Mouse (Mus musculus) gastrocnemius, adult 2 months (tissue): Measurements from ENCODE around the gene Tmem88. TPM values are rescaled to one million over a fixed set of nuclear protein-coding genes. Genes with fewer than 3 reads are reported as not detected.

Experiments used
- DNase-seq: peaks from one replicate; pipeline ENCODE4 v3.0.0; 2022
- H3K27ac ChIP-seq: fragments of 200-600 bp; 2 replicates; pipeline ENCODE4 v1.8.1; 2022; ENCODE audit warnings: mild to moderate bottlenecking
- H3K4me3 ChIP-seq: fragments of 200-600 bp; 2 replicates; pipeline ENCODE4 v1.8.1; 2022; ENCODE audit warnings: mild to moderate bottlenecking, moderate library complexity
- CTCF ChIP-seq: fragments of 200-600 bp; IDR thresholded peaks from 2 replicates; pipeline ENCODE4 v1.8.1; 2022; ENCODE audit warnings: antibody characterized with exemption, mild to moderate bottlenecking, moderate library complexity
- intact Hi-C: fragments of 180-260 bp; cut with DNase I; formaldehyde crosslinking; loops from one replicate; pipeline ENCODE4 v1.15.1; 2025
- long read RNA-seq, 2 experiments: library from polyadenylated mRNA; stranded (forward); transcript quantifications; one replicate each; pipeline ENCODE4 v2.0.0; 2021
- total RNA-seq, 2 experiments: library from RNA; stranded (reverse); gene quantifications; 2 replicates each; pipeline ENCODE4 v1.2.3; 2021

The Tmem88 gene
- 1 to 10 TPM; 6.5 to 7.4 TPM for total RNA-seq
- long read RNA-seq, experiment 1, partial matches to known transcripts: 0 of 2 reads
- long read RNA-seq, experiment 1, other reads (novel, unspliced or antisense): 1 of 2 reads
- long read RNA-seq, experiment 2, partial matches to known transcripts: 0 of 4 reads
- long read RNA-seq, experiment 2, other reads (novel, unspliced or antisense): 0 of 4 reads

GRCm38 (mm10) chr11:69398059-69398458 is at the start of gene Tmem88:
Gene Tmem88 (minus strand): TSS chr11:69398234.
- H3K4me3 ChIP-seq: peak within 1 kb of the TSS; percentile 85
- peak; percentile 65 for DNase-seq
- TF ChIP-seq CTCF: no peak
- H3K27ac ChIP-seq: peak within 1 kb of the TSS; percentile 96
- intact Hi-C loops: no loop called here

DNA sequence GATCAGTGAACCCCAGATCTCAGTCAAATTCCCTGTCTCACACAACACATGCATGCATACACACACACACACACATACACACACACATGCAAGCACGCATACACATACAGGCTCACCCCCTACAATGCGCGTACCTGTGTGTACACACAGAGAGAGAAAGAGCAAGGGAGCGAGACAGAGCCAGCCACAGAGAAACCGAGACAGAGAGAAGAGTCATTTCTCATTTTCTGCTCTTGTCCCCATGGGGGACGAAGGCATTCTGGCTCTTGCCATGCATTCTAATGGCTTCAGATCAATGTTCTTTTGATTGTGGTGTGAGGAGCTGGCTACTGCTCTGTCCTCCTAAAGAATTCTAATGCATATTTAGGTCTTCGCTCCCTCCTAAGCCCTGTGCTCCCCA is 49.3 kb upstream of the Tmem88 start:
- intact Hi-C loops: loop anchor here (5.0 kb wide), 1 partner anchor 80 kb away; no protein-coding TSS in a partner anchor
- TF ChIP-seq CTCF: no peak
- Histone ChIP-seq H3K27ac (no peak overlapping the region), H3K4me3 (no peak overlapping the region)
- DNase-seq: no peak

- no peak for DNase-seq
- intact Hi-C loops: loop anchor here (5.0 kb wide), 1 partner anchor 69 kb away; no protein-coding TSS in a partner anchor
- no peak for TF ChIP-seq CTCF
- Histone ChIP-seq H3K4me3 (no peak overlapping the region), H3K27ac (0 out of 2 replicates have a peak overlapping the region, but pooled peaks have one; percentile 24)
Observed at GRCm38 (mm10) chr11:69443328-69443727, 45.3 kb upstream of the Tmem88 start.

DNA sequence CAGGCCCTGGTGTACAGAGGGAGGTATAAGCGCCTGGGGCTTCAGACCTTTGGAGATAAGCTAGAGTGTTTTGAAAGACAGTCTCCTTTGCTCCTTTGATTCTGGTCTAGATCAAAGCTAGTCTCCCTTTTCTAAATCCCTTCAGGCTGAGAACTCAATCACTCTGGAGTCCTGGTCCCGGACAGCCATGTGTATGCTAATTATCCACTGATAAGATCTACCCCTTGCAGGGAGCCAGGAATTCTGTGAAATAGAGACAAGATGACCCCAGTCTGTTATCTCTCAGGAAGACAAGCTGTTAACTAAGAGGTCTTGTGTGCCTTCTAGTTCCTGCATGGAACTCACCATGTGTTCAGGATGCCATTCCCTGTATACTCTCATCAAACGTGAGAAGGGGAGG is 39.3 kb upstream of the Tmem88 start:
- Histone ChIP-seq H3K4me3 (no peak overlapping the region), H3K27ac (no peak overlapping the region)
- no peak for TF ChIP-seq CTCF
- no peak for DNase-seq
- intact Hi-C loops: no loop called here

DNA sequence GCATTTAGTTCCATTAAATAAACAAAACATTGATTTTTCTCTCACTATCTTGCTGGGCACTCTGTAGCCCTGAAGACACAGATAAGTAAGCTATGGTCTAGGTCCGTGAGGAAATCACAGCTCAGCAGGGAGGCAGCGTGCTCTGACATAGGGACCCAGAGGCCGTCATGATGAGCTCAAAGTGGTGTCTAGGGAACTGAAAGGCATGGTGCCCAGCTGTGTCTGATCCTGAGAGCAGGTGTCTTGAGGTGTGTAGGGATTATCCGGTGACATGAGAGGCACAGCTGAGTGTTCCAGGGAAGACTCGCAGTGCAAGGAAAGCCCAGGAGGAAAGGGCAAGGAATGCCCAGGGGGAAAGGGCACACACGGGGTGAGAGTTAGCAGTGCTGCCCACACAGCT is 35.2 kb upstream of the Tmem88 start:
- no peak for TF ChIP-seq CTCF
- Histone ChIP-seq H3K27ac (no peak overlapping the region), H3K4me3 (no peak overlapping the region)
- DNase-seq: no peak
- intact Hi-C loops: loop anchor here (5.0 kb wide), 1 partner anchor 161 kb away; no protein-coding TSS in a partner anchor

DNA sequence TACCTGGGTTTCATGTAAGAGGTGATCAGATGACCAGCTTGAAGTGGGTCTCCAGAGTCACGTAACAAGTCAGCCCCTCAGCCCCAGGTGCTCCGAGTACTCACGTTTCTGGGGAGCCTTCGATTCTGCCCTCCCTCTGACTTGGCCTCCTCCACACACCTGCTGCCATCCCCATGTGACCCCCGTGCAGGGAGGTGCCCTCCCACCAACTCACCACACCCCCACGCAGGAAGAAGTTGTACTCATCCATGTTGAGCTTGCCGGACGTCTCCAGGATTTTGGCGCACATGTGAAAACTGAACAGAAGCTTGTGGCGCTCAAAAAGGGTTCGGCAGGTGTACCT is 34.6 kb upstream of the Tmem88 start:
- DNase-seq: no peak
- Histone ChIP-seq H3K4me3 (no peak overlapping the region), H3K27ac (no peak overlapping the region)
- TF ChIP-seq CTCF: no peak
- intact Hi-C loops: loop anchor here (1.0 to 5.0 kb wide), 2 partner anchors 31 to 160 kb away; no protein-coding TSS in a partner anchor

- TF ChIP-seq CTCF: peak; percentile 79
- H3K27ac ChIP-seq: no peak overlapping the region
- intact Hi-C loops: loop anchor here (1.0 to 5.0 kb wide), 2 partner anchors 31 to 160 kb away; no protein-coding TSS in a partner anchor
Observed at GRCm38 (mm10) chr11:69431829-69432639, 34.0 kb upstream of the Tmem88 start.

GRCm38 (mm10) chr11:69430631-69431030 is 32.6 kb upstream of the Tmem88 start:
- H3K27ac ChIP-seq: no peak overlapping the region
- intact Hi-C loops: loop anchor here (5.0 kb wide), 1 partner anchor 158 kb away; no protein-coding TSS in a partner anchor
- TF ChIP-seq CTCF: no peak

More at GRCm38 (mm10) chr11:69431829-69432639, 34.0 kb upstream of the Tmem88 start:
- DNase-seq: peak; percentile 70
- H3K4me3 ChIP-seq: no peak overlapping the region

DNA sequence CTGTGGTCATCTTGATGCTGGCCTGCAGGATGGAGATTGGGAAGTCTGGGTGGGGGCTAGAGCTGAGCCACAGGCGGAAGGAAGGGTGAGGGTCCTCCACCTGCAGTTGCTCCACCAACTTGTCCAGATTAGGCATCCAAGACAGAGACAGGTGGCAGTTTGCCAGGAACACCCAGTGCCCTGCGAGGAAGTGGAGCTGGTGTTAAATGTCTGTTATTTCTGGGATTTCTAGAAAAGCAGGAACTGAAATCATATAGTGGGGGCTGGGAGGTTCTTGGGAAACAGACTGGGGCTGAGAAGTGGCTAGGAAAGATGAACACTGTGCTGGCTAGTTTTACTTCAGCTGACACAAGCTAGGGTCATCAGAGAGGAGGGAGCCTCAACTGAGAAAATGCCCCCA is 31.3 kb upstream of the Tmem88 start:
- no peak overlapping the region for H3K4me3 ChIP-seq
- no peak overlapping the region for H3K27ac ChIP-seq
- intact Hi-C loops: no loop called here
- peak; percentile 60 for DNase-seq
- no peak for TF ChIP-seq CTCF

More at GRCm38 (mm10) chr11:69430631-69431030, 32.6 kb upstream of the Tmem88 start:
- no peak overlapping the region for H3K4me3 ChIP-seq
- DNase-seq: no peak

- Histone ChIP-seq H3K4me3 (no peak overlapping the region), H3K27ac (no peak overlapping the region)
- peak; percentile 66 for DNase-seq
- no peak for TF ChIP-seq CTCF
- intact Hi-C loops: no loop called here
Observed at GRCm38 (mm10) chr11:69428751-69429150, 30.7 kb upstream of the Tmem88 start.

- intact Hi-C loops: no loop called here
- H3K4me3 ChIP-seq: no peak overlapping the region
- TF ChIP-seq CTCF: no peak
- DNase-seq: no peak
- H3K27ac ChIP-seq: no peak overlapping the region
Observed at GRCm38 (mm10) chr11:69426246-69426645, 28.2 kb upstream of the Tmem88 start.

DNA sequence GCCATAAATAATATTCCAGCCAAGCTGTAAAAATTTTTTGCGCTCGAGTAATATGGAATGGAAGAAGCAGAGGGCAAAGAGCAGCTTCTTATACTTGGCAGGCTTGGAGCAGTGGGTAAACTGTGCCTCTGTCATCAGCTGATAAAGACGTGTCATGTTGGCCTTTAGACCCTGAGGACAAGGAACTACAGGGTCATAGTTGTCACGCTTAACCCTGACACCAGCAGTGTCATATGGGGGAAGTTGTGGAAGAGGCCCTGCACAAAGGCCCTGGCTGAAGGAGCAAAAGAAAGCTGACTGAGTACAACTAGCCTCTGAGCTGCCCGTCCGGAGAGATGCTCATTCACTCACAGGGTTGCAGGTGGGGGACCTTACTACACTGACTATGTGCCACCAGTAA is 25.9 kb upstream of the Tmem88 start:
- no peak for DNase-seq
- intact Hi-C loops: no loop called here

GRCm38 (mm10) chr11:69422842-69423241 is 24.8 kb upstream of the Tmem88 start:
- no peak for DNase-seq
- no peak for TF ChIP-seq CTCF
- Histone ChIP-seq H3K4me3 (no peak overlapping the region), H3K27ac (no peak overlapping the region)
- intact Hi-C loops: no loop called here

More for the DNA sequence above, 25.9 kb upstream of the Tmem88 start:
- H3K27ac ChIP-seq: no peak overlapping the region
- no peak for TF ChIP-seq CTCF
- H3K4me3 ChIP-seq: no peak overlapping the region
